Mouse (Mus musculus) embryo, embryonic 11.5 days (tissue): ENCODE measurements around the gene Rap1a.

Source experiments
- DNase-seq: peaks from one replicate; pipeline ENCODE4 v3.0.0-alpha.2; 2012; ENCODE audit warnings: low read depth, low spot score

Gene Rap1a

DNA sequence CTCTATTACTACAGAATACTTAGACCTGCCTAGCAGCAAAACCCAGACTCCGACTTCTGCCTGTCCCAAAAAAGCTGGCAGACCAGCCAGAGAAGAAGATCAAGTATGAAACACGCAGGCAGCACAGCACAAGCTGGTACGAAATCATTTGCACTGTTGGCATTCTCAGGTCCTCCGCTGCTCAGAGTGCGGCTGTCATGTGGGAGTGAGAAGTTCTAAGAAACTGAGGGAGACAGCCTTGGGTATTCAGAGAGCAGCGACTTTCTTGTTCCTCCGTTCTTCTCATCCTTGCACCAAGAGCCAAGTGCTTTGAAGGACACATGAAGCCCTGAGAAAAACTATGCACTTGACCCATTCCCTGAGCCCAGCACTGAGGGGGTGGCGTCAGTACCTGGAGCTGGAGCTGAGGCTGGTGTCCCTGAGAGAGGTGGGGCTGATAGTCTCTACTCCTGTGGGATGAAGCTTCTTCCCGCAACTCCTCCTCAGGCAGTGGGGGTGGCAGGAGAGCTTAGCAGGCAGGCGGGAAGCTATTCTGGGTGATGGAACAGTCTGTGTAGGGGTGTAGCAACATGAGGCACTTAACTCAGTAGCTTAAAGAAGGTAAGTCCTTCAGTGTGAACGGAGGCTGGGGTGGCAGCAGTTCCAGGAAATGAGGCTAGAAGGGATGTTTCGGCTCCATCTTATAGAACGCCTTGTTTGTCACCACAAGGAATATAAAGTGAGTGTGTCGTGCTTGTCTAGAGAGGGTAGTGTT lies 107.6 kb downstream of the Rap1a start:
- DNase-seq = no peak

DNA sequence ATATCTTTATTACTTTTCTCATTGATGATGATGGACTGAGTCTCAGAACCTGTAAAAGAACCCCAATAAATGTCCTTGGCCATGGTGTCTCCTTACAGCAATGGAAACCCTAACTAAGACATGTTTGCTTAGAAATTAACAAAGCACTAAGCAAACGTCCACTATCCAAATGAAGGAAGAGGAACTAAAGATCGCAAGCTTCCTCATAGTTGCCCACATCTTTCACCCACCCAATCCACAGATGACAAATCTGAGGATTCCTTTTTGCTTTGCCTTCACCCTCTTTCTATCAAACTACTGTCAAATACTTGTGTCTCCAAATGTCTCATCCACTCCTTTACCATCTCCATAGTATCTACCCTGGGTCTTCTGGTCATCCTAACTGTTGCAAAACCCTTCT lies 112.6 kb downstream of the Rap1a start:
- DNase-seq = no peak

DNA sequence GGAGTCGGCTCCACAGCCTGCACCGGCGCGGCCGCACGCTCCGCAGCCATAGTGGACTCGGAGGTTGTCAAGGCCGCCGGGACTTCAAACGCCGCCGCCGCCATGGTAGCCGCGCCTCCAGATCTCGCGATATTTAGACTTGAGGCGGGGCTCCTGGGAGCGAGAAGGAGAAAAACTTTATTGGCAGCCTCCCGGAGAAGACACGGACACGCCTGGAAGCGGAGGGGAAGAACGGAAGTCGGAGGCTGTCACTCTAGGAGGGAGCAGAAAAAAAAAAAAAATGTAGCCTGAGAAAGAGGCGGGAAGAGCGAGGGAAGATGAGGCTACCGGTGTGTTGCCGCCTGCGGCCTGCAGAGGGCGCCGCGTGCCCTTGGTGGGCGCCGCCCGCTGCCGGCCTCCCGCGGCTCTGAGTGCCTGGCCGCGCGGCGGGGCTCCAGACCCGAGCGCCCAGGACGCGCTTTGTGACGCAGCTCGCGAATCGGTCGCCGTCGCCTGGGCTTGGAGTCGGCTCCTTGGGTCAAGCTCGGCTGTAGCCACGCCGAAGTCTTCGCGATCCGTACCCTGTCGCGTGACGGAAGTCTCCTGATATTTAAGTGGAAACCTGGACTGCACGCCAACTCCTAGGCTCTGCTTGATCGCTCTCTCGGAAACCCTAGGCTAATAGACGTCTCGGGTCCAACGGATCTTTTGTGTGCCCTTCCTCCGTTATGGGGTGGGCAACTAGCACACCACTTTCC lies 113.6 kb downstream of the Rap1a start, which contains the start of gene Ddx20:
TSS of gene Ddx20 (minus strand) at position 251 of the 737 bp plus-strand sequence.
- peak; percentile 97 for DNase-seq

DNA sequence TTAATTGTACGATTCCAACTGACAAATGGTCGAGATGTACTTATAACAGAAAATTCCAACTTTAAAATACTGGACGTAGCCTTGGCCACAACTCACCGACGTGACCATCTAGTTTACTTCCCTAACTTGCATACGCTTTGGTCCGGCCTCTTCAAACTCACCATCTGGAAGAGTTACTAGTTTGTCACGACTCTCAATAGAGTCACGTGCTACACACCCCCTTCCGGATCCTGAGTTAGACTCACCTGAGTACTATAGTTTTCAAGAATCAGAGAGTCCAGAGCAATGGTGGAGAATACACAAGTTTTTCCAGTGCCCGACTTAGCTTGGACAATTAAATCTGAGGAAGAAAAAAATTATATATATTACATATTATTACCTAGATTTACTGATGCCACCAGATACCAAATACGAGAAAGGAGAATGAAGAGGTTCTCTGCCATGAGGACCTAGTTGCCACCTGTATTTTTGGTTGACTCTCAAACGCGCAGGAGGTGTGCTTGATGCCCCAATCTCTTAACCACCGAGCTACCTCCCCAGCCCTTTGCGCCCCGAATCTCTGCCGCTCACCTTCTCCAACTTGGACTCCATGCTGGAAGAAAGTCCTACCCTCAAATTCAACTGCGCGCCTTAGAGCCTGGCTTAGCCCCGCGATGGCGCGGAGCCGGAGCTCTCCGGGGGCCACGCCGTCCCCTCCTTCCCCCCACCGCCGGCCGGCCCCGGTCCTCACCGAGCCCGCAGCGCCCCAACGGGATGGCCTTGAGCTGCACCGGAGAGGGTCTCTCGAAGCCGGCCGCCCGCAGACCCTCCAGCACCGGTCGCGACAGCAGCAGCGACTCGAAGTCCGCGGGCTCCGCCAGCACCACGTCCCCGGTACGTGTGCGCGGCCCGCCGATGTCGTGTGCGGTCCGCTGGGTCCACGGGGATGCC lies 114.5 kb downstream of the Rap1a start:
- no peak for DNase-seq

DNA sequence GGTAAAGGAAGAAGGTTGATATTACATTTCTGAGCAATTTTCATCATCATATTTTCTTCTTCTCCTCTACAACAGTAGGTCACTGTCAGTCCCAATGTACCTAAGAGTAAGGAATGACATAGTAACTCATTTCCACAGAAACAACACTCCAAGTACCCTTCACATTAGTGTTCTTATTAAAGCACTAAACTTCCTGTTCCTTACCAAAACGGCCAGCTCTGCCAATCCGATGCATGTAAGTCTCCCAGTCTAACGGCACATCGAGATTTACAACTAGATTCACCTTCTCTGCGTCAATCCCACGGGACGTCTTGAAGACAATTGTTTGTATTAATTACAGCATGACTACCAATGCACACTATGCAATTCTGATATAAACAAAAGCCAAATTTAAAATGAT lies 120.8 kb downstream of the Rap1a start:
- no peak for DNase-seq
